Mouse (Mus musculus): Measurements from ENCODE around the gene Fam198a.

Fam198a gene

DNA sequence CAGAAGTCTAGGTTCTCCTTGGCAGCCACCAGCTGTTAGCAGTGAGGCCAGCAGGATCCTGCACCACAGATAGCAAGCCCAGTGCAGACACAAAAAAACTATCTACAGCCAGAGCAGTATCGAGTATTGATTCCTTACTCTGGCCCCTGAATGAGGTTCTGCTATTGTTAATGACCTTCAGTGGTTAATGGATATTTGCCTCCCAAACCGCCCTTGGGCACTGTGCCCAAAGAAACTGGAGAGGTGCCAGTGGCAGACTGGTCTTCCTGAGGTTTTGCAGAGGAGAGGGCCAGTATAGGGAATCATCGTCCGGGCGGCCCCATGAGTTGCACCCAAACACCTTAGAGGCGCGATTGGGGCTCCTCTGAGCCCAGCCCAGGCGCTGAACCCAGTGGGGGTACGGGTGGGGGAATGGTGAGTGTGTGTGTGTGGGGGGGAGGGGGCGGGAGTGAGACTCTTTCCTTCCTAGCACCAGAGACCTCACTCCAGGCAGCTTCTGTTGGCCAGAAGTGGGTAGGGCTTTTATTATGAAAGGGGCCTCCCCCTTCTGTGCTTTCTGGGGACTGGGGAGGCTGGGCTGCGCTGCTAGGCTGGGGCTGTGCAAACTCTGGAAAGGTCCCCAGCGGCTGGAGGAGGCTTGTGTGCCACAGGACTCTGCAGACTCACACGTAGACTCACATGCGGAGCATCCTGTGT lies at the start of gene Fam198a:
TSS of gene Fam198a (plus strand) at position 571 of the 696 bp plus-strand sequence.
- DNase-seq = peak; percentile 90

DNA sequence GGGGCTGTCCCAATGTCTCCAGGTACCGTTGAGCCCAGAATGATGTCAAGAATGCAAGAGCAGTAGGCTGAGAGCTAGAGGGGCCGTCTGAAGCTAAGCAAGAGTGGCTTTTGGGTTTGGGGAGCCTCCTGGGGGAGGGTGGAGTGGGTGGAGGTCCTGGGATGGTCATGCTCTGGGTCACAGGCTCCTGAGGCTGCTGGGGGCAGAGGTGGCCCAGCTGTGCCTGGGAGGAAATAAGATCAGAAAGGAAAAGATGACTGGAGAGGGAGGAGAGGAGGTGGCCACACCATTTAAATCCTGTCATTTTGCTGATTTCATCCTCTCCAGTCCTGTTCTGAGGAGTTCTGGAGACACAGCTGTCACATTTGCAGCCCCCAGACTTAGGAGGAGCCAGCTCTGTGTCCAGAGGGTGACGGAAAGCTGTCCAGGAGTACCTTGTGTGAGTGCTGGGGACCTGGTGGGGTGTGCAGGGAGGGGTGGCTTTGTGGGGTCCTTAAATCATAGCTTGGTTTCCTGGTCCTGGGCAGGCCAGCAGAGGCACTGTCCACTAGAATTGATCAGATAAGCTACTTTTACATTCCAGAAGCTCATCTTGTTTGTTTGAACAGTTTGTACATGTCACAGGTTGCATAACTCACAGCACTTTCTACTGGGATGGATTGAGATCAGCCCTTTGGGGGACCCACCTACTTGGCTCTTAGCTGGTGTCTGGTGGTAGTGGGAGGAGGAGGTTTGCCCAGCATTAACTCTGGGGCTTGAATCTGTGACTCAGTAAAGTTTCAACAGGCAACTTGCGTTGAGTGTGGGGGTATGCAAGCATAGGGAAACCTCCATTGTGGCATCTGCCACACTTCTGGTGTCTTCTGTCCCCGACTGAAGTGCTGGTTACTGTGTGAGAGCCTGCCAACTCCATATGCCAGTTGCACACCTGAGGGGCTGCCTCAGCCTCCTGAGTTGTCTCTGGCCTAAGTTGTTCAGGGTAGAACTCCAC lies 48.8 kb upstream of the Fam198a start:
- DNase-seq = peak; percentile 2

DNA sequence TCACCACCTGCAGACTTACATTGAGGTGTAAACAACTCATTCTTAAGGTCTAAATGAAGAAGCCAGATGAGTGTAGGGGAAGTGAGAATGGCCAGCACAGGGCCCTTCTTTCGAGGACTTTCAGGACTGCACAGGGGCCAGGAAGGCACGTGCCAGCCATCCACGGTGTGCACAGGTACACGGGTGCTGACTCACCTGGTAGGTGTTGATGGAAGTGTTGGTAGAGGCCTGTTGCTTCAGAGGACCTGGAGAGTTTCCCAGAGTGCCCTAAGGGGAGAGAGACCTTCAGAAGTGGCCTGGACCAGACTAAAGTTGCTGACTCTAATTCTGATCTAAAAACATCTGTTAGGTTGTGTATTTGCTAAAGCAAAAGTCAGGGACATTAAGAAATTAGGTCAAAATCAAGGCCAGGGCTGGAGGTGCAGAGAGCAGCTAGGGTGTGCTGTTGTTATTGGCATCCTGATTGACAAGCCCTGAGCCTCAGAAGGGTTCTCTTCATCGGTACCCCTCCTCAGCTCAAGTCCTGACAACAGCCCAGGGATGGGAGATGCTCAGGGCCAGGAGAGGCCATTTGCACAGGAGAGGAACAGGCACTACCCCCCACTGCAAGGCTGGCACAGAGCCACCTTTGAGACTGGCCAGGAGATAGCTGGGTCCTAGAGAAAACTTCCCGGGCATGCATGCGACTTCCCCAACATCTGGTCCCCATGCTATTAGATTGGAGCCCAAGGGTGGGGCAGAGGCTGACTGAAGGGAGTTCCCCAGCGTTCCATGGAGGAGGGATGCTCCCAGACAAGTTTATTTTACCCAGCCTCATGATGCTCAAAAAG lies 47.1 kb upstream of the Fam198a start:
- peak; percentile 7 for DNase-seq

DNA sequence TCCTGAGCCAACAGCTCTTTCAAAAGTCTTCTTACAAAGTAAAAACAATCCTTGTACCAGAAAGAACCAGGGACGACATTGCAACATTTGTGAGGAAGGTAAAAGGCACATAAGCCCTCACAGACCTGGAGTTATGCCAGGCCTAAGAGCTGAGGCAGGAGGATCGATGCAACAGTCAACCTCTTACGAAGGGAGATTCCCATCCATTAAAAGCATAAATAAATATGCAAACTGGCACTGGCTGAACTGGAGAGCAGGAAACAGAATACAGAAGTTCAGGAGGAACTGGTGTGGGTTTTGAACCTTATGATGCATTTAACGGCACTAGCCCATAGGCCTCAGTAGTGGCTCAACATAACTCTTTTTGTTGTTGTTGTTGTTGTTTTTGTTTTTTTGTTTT lies 46.5 kb upstream of the Fam198a start:
- no peak for DNase-seq

- DNase-seq = no peak
Observed at GRCm38 (mm10) chr9:121904946-121905345, 45.8 kb upstream of the Fam198a start.

DNA sequence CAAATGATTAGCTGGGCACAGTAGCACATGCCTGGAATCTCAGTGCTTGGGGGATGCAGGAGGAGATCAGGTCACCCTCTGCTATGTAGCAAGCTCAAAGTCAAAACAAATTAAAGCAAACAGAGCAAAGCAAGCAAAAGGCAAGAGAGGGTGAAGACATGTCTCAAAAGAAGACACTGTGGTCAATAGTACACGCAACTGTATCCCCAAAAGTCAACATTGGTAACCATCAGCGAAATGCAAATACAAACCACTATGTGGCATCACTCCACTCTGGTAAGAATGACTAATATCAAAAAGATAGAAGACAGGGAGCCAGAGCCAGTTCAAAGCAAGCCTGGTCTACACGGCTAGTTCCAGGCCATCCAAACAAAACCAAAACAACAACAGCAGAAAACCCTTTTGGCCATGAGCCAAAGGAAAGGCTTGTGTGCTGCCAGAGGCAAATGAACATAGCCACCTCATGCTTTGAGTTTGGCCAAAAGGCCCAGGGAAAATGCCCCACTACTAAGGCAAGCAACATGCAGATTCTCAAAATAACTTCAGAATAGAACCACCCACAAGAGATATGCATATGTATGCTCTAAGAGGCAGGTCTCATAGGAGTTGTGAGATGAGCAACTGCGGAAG lies 45.1 kb upstream of the Fam198a start:
- peak; percentile 4 for DNase-seq

- DNase-seq = peak; percentile 2
Observed at GRCm38 (mm10) chr9:121906456-121906855, 44.3 kb upstream of the Fam198a start.

DNA sequence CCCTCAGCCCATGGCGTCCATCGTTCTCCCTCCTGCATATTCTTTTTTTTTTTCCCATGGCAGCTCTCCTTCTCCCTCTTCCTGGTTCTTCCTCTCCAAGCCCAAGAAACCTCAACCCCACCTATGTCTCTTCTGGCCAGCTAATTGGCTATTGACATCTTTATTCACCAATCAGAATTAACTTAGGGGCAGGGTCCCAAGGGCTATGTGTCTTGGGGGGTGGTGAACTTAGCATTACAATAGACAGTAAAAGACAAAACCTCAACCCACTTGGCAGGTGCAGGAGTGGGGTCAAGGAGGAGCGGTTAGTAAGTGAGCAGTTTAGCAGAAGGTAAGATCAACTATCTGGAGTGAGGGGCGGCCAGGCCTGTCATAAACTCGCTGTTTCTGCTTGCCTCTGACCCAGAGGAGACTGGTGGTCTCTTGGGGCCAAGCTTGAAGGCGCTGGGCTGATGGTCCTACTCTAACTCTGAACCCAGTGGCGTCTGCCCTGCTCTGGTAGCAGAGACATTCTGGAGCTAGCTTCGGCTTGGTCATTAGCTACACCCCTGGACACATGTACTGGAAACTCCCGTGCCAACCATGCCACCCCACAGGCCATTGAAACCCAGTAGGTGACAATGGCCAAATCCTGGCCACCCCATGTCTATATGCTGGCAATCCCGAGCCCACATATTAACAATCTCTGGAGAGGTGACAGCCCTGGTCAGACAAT lies 43.3 kb upstream of the Fam198a start:
- peak; percentile 1 for DNase-seq

- DNase-seq = peak; percentile 2
Observed at GRCm38 (mm10) chr9:121908321-121908720, 42.5 kb upstream of the Fam198a start.

DNA sequence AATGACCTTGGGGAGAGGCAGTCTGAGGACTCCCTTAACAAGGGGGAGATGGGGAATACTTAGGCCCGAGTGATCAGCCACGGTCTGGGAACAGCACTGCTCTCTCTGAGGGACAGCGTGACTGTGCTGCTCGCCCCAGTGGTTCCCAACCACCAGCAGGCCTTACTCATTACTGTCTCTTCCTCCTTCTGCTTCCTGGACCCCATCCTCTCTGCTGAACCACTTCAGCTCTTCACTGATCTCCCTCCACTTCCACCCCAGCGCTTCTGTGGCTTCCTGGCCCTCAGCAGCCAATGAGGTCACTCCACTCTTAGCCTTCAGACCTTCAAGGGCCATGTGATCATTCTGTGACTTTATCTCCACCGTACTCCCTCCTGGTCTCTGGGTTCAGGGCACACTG lies 41.2 kb upstream of the Fam198a start:
- no peak for DNase-seq

GRCm38 (mm10) chr9:121911196-121911595 lies 39.6 kb upstream of the Fam198a start:
- DNase-seq = no peak

GRCm38 (mm10) chr9:121912786-121913185 lies 38.0 kb upstream of the Fam198a start:
- no peak for DNase-seq

DNA sequence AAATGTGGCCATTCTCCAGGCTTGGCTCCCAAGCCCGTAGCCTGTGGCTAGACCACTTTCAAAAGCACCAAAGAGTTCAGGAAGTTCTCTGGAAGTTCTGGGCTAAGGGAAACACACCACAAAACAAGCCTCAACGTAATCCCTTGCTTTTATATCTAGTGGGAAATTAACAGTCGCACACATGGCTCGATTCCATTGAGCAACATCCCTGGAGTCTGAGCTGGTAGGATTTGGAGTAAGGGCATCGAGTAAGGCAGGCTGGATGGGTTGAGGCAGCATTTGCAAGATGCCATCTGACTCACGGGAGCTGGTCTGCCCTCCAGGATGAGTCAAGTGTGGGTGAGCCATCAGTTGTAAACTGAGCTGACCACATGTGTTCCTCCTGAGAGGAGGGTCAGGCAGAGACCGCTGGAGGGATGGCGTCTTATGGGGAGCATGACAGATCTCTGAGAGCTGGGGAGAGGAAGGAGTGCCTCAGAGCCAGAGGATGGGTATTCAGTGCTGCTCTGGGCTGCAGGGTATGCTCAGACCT lies 36.5 kb upstream of the Fam198a start:
- DNase-seq = no peak

- no peak for DNase-seq
Observed at GRCm38 (mm10) chr9:121915056-121915455, 35.7 kb upstream of the Fam198a start.

DNA sequence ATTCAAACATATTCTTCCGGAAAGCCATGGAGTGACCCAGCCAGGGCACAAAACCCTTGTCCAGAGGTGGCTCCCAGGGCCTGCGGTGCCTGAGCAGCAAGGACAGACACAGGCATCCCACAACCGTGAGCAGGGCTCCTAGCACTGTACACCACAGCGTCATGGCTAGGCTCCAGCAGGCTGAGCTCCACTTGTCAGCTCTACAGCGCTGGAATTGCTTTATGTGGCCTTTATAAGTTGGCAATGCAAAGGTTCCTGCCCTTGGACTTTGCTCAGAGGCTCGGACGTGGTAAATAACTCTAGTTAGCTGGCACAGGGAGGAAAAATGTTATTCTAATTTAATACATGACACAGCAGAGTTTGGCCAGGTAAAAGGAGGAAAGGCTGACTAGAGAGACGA lies 34.7 kb upstream of the Fam198a start, which contains the start of gene Cyp8b1:
TSS of gene Cyp8b1 (minus strand) at position 204 of the 400 bp plus-strand sequence.
- peak; percentile 46 for DNase-seq

DNA sequence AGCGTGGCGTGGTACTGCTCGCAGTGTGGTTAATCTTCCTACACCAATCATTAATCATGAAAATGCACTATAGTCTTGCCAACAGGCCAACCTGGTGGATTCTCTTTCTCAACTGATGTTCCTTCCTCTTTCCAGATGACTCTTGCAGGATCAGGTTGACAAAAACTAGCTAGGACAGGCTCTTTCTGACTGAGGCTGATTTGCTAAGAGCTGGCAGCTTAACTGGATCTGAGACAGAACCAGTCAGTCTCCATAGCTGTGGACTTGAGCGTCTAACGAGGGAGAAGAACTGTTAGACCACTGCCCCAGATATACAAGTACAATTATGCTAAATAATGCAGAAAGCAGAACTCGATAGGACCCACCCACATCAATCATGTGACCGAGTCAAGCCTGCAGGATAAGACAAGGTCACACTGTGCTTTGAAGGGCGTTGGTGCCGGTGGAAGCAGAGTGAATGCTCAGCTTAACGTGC lies 31.7 kb upstream of the Fam198a start:
- DNase-seq = peak; percentile 40

DNA sequence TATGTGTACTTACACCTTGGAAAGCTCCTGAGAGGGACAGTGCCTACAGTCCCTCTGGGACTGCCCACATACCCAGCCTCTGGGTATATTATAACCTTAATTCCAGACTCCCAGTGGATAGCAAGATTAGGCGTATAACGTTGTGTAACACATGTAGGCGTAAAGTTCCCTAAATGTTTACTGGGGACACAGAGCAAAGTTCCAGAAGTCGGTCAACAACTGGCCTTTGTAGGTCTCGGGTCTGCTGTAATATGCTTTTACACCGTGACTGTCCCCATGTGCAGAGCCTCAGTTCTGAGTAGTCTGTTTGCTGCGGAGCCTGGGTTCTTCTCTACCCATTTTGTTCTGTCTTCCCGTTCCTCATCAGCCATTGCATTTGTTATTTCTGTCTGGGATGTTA lies 27.3 kb upstream of the Fam198a start:
- no peak for DNase-seq

- no peak for DNase-seq
Observed at GRCm38 (mm10) chr9:121923906-121924305, 26.9 kb upstream of the Fam198a start.

DNA sequence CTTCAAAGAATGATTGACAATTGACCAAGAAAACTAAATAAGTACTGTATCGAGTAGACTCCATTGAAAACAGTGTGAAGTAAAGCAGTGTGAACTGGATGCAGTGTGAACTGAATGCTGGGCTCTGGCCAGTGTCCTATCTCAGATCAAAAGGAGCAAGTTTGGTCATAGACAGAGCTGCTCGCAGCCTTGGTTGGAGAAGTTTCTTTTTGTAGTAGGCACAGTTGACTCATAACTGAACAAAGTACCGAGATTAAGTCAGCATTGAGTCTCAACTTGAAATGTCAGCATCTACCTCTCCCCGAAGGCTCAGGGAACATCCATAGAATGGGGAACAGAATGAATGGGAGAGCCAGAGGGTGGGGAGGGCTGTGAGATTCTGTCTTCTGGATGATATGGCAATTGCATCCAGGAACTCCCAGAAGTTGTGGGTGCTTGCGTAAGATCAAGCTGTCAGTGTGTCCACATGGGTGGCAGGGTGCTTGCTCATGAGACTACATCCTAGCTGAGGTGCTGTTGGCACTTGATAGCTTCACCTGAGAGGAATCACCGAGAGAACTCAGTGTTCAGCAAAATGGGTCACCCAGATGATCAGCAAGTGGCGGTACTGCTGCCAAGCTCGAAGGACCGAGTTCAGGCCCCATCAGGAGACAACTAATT lies 25.8 kb upstream of the Fam198a start:
- DNase-seq = no peak

DNA sequence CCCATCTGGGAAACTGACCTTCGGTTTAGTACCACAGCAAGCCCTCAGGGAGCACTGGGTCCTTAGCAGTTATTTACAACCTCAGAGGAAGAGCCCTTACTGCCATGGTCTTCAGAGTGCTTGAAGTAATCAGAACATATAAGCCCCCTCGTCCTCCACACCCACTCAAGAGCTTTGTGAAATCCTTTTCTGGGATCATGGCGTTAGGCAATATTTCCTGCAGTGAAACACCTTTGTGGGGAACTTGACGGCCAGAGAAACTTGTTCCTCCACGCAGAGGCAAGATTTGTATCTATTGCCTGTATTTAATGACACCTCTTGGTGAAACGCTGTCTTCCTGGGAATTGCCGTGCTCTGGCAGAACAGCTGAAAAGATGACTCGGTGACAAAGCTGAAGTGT lies 24.8 kb upstream of the Fam198a start:
- DNase-seq = no peak
